ENCODE assay signal across 27 mouse cellular contexts in the genomic region with DNA sequence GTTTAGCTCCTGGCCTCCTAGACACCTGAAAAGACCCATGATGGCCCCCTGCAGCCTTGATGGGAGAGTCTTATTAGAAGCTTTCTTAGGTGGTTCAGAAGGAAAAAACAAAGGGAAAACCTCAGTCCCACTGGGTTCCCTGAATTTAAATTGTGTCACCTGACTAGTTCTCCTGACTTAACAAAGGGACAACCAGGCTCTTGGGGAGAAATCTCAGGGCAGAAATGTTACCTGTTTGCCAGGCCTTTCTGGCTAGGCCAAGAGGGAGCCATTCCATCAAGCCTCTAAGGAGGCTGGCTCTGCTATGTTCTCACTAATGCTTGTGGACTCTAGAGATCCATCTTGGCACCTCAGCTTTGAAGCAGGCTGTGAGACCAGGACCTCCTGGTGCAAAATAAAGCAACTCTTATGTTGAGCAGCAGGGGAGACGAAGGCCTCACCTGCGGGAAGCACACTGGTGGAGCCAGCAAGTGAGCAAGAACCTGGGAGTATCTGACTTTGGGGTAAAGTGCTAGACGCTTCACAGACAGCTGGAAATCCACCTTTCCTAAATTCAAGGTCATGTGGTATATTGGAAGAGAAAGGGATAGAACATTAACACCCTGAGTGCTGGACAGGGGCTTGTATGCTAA. TPM values are rescaled to one million over a fixed set of nuclear protein-coding genes. Genes with fewer than 3 reads are reported as not detected.
DNase-seq lines count a peak whose midpoint lies in the region; ATAC-seq and TF ChIP-seq lines count a peak whose summit lies in the region.
"Had no signal": no experiment of that assay in that cellular context is flagged by ENCODE, and none has a peak within 500 bp of the region (broad histone marks: within the 10 kb centered on the region; RNA-seq: fewer than 3 reads in every experiment).

No protein-coding gene starts in this region.

- H3K79me2 ChIP-seq in MEL (ENCODE audit: control insufficient read depth, insufficient read depth, low read length, poor library complexity), result no peaks in the 10 kb centered on the region

- H3K4me1 ChIP-seq in MEL (ENCODE audit: control insufficient read depth in 1 of 2, insufficient read depth in 2 of 2, low read length in 2 of 2), result no peaks in the 10 kb centered on the region
- no peaks in the 10 kb centered on the region for H3K4me1 ChIP-seq in liver, embryonic 14.5 days (replicated peaks; ENCODE audit: control insufficient read depth in 2 of 2, insufficient read depth in 2 of 2, low read length in 1 of 2)
- H3K4me1 ChIP-seq in small intestine, adult 2 months (ENCODE audit: control insufficient read depth, insufficient read depth, insufficient read length, low read length), result peaks cover 11% of the 10 kb centered on the region; the same call in 1 of the 2 replicates
- H3K4me1 ChIP-seq: forebrain, embryonic 10.5 days; heart, embryonic 15.5 days; midbrain, embryonic 15.5 days; neural tube, embryonic 15.5 days had no signal

- TF ChIP-seq POLR2A in MEL (IDR thresholded peaks at IDR 0.05; ENCODE audit: control insufficient read depth in 1 of 2, insufficient read depth in 1 of 2, low read depth in 1 of 2, low read length in 2 of 2, poor library complexity in 1 of 2), result no peak; a peak in 1 of 4 replicates
- no peak for TF ChIP-seq POLR2A in small intestine, adult 2 months (IDR thresholded peaks at IDR 0.05; ENCODE audit: low read depth, low read length)

- 78% methylated on average over 3 of the region's 3 CpGs for WGBS in liver, embryonic 14.5 days (ENCODE audit: insufficient replicate concordance)
- 45% methylated on average over 3 of the region's 3 CpGs for WGBS in small intestine, adult 2 months

- intact Hi-C loops in left cerebral cortex, adult 2 months (cut with DNase I), result no loop called here

- H3K27ac ChIP-seq in left cerebral cortex, adult 2 months, result peak overlapping the region; percentile 36; the same call in 1 of the 2 replicates
- no peak overlapping the region for H3K27ac ChIP-seq in MEL (ENCODE audit: control insufficient read depth, low read depth, low read length)
- no peak overlapping the region; the same call in 1 of the 2 replicates for H3K27ac ChIP-seq in liver, embryonic 14.5 days
- peak overlapping the region; percentile 23 for H3K27ac ChIP-seq in small intestine, adult 2 months (ENCODE audit: insufficient read depth, low read depth, low read length)
- H3K27ac ChIP-seq: forebrain, embryonic 10.5 days; gastrocnemius, adult 2 months; heart, embryonic 15.5 days; kidney, postnatal 0 days; midbrain, embryonic 15.5 days; neural tube, embryonic 15.5 days had no signal

- H3K4me2 ChIP-seq in liver, embryonic 14.5 days (ENCODE audit: low read depth), result no peak overlapping the region
- H3K4me2 ChIP-seq: heart, embryonic 15.5 days; midbrain, embryonic 15.5 days; neural tube, embryonic 15.5 days had no signal

- peaks cover 0 to 19% of the 10 kb centered on the region in 2 experiments; a peak in 3 of 4 replicates for H3K36me3 ChIP-seq in MEL (ENCODE audit: control insufficient read depth in 1 of 2, insufficient read depth in 2 of 2, low read length in 2 of 2)
- peaks cover 67% of the 10 kb centered on the region for H3K36me3 ChIP-seq in liver, embryonic 14.5 days (replicated peaks; ENCODE audit: control insufficient read depth, insufficient read depth, low read depth)
- H3K36me3 ChIP-seq in small intestine, adult 2 months (ENCODE audit: control insufficient read depth, insufficient read depth, low read length), result peaks cover 64% of the 10 kb centered on the region

- no peak for TF ChIP-seq EP300 in MEL (IDR thresholded peaks at IDR 0.05; ENCODE audit: low read depth in 1 of 2, low read length in 2 of 2)
- no peak for TF ChIP-seq EP300 in liver, embryonic 14.5 days (IDR thresholded peaks at IDR 0.05; ENCODE audit: low read depth)

- peak; percentile 5; the same call in 1 of the 2 replicates for ATAC-seq in liver, embryonic 14.5 days (ENCODE audit: insufficient read depth)
- ATAC-seq: activated CD4-positive, CD25-positive, alpha-beta regulatory T cell, adult 4 months; hindbrain, embryonic 16.5 days; midbrain, embryonic 15.5 days; Patski had no signal

- H3K9ac ChIP-seq in MEL (ENCODE audit: control insufficient read depth, low read depth, low read length, poor library complexity, severe bottlenecking), result no peak overlapping the region
- no peak overlapping the region for H3K9ac ChIP-seq in liver, embryonic 14.5 days (replicated peaks)
- H3K9ac ChIP-seq: heart, embryonic 15.5 days; midbrain, embryonic 15.5 days; neural tube, embryonic 15.5 days had no signal

- TF ChIP-seq CTCF in left cerebral cortex, adult 2 months (IDR thresholded peaks at IDR 0.05), result no peak
- TF ChIP-seq CTCF in MEL (IDR thresholded peaks at IDR 0.05 in 2 of 3, conservative IDR thresholded peaks at IDR 0.05 in 1 of 3; ENCODE audit: control insufficient read depth in 1 of 3, insufficient read depth in 1 of 3, low read depth in 2 of 3, low read length in 3 of 3, poor library complexity in 1 of 3, severe bottlenecking in 1 of 3), result no peak
- TF ChIP-seq CTCF in liver, embryonic 14.5 days (IDR thresholded peaks at IDR 0.05; ENCODE audit: low read depth), result no peak
- no peak for TF ChIP-seq CTCF in small intestine, adult 2 months (IDR thresholded peaks at IDR 0.05; ENCODE audit: extremely low read depth, insufficient read length, insufficient replicate concordance, low read depth, low read length)

- no peak for TF ChIP-seq RAD21 in MEL (IDR thresholded peaks at IDR 0.05; ENCODE audit: low read depth, low read length)

- H3K4me3 ChIP-seq in left cerebral cortex, adult 2 months, result no peak overlapping the region
- no peak overlapping the region for H3K4me3 ChIP-seq in MEL (ENCODE audit: control insufficient read depth in 1 of 2, insufficient read depth in 1 of 2, low read depth in 2 of 2, low read length in 2 of 2)
- no peak overlapping the region for H3K4me3 ChIP-seq in liver, embryonic 14.5 days (ENCODE audit: insufficient read depth in 1 of 2, low read depth in 2 of 2, low read length in 2 of 2)
- H3K4me3 ChIP-seq in small intestine, adult 2 months (ENCODE audit: low read depth, low read length), result no peak overlapping the region
- H3K4me3 ChIP-seq: forebrain, embryonic 10.5 days; gastrocnemius, adult 2 months; heart, embryonic 15.5 days; megakaryocyte, embryonic 14.5 days; midbrain, embryonic 15.5 days; neural tube, embryonic 15.5 days had no signal

- no peaks in the 10 kb centered on the region for H3K27me3 ChIP-seq in MEL (ENCODE audit: control insufficient read depth in 1 of 2, insufficient read depth in 2 of 2, low read length in 2 of 2)
- H3K27me3 ChIP-seq in liver, embryonic 14.5 days (ENCODE audit: control insufficient read depth, insufficient read depth, low read length), result no peaks in the 10 kb centered on the region
- H3K27me3 ChIP-seq in small intestine, adult 2 months (ENCODE audit: control insufficient read depth, insufficient read depth, low read length), result no peaks in the 10 kb centered on the region
- H3K27me3 ChIP-seq: heart, embryonic 15.5 days; megakaryocyte, embryonic 14.5 days; midbrain, embryonic 15.5 days; neural tube, embryonic 15.5 days; Patski had no signal

- H3K9me3 ChIP-seq in MEL (replicated peaks; ENCODE audit: insufficient read depth, low read length), result no peaks in the 10 kb centered on the region
- no peaks in the 10 kb centered on the region for H3K9me3 ChIP-seq in liver, embryonic 14.5 days (ENCODE audit: control insufficient read depth, low read length)
- H3K9me3 ChIP-seq: forebrain, embryonic 10.5 days; heart, embryonic 15.5 days; megakaryocyte, embryonic 14.5 days; midbrain, embryonic 15.5 days; neural tube, embryonic 15.5 days had no signal

- DNase-seq in left cerebral cortex, adult 2 months (ENCODE audit: extremely low spot score in 1 of 2, low spot score in 2 of 2), result no peak
- DNase-seq in left cerebral cortex, adult 11 months (ENCODE audit: low spot score), result no peak
- DNase-seq in MEL (ENCODE audit: low read depth, low spot score), result peak; percentile 45
- DNase-seq in liver, embryonic 14.5 days (ENCODE audit: low read depth in 3 of 3, low spot score in 3 of 3), result no peak
- DNase-seq in embryo, embryonic 10 days (ENCODE audit: low spot score), result no peak
- DNase-seq in frontal cortex, adult 2 months (ENCODE audit: extremely low spot score in 1 of 2, low spot score in 1 of 2), result no peak
- DNase-seq: adrenal gland, postnatal 25 days; cerebellum, adult 11 months; cerebellum, postnatal 10 days; embryo, embryonic 11 days; gastrocnemius, adult 2 months; kidney, adult 11 months; layer of hippocampus, postnatal 36 days; left cerebral cortex, postnatal 4 days; lung, postnatal 14 days; right cerebral cortex, postnatal 14 days; thymus, postnatal 4 days had no signal

TF ChIP-seq in MEL, 35 proteins besides CTCF, POLR2A, EP300 and RAD21 (continues in another document):
- peak; percentile 66; the same call in 1 of the 2 replicates for TF ChIP-seq POLR2AphosphoS2 (IDR thresholded peaks at IDR 0.05; ENCODE audit: low read length)
- TF ChIP-seq JUND (IDR thresholded peaks at IDR 0.05; ENCODE audit: low read depth, low read length), result no peak

RNA-seq across cellular contexts. Expression of gene Ttpal, which starts 15.2 kb away (rescaled TPM):
- 10 to 100 TPM; 69.9 to 81.2 TPM for total RNA-seq in left cerebral cortex, adult 2 months (2021)
- 17.1 and 20.4 TPM in 2 replicates for total RNA-seq in MEL (2012; rRNA removed)
- polyA plus RNA-seq in MEL (2012; ENCODE audit: insufficient read depth in 1 of 2, insufficient read length in 2 of 2, low read depth in 1 of 2, low replicate concordance in 2 of 2, missing spikeins in 1 of 2), result 10 to 100 TPM in 1 of 2 experiments, not detected in 1; 18.9 TPM
- polyA plus RNA-seq in liver, embryonic 14.5 days (2012; rRNA removed), result 3.4 and 5.3 TPM in 2 replicates
- polyA plus RNA-seq in liver, embryonic 14.5 days (2014; fragmentation: Nextera tagmentation; extraction: Ambion mirVana), result 10.0 and 11.5 TPM in 2 replicates
- polyA plus RNA-seq in small intestine, adult 2 months (2012; rRNA removed), result 8.3 and 16.0 TPM in 2 replicates
- 44.2 and 47.2 TPM in 2 replicates for polyA plus RNA-seq in frontal cortex, adult 2 months (2012; rRNA removed)

RNA-seq across cellular contexts. Expression of gene Serinc3, which starts 27.6 kb away (rescaled TPM):
- total RNA-seq in left cerebral cortex, adult 2 months (2021), result 100 to 1,000 TPM; 213 to 234 TPM
- 326 and 348 TPM in 2 replicates for total RNA-seq in MEL (2012; rRNA removed)
- 100 to 1,000 TPM; 637 to 650 TPM for polyA plus RNA-seq in MEL (2012; ENCODE audit: insufficient read depth in 1 of 2, insufficient read length in 2 of 2, low read depth in 1 of 2, low replicate concordance in 2 of 2, missing spikeins in 1 of 2)
- polyA plus RNA-seq in liver, embryonic 14.5 days (2012; rRNA removed), result 225 and 257 TPM in 2 replicates
- 165 TPM in 2 replicates for polyA plus RNA-seq in liver, embryonic 14.5 days (2014; fragmentation: Nextera tagmentation; extraction: Ambion mirVana)
- polyA plus RNA-seq in small intestine, adult 2 months (2012; rRNA removed), result 121 and 262 TPM in 2 replicates
- polyA plus RNA-seq in frontal cortex, adult 2 months (2012; rRNA removed), result 167 and 199 TPM in 2 replicates

RNA-seq across cellular contexts. Expression of gene Pkig, which starts 40.8 kb away (rescaled TPM):
- total RNA-seq in left cerebral cortex, adult 2 months (2021), result 100 to 1,000 TPM; 126 to 129 TPM
- total RNA-seq in MEL (2012; rRNA removed), result 74.6 and 79.5 TPM in 2 replicates
- 100 to 1,000 TPM in 1 of 2 experiments, not detected in 1; 160 TPM for polyA plus RNA-seq in MEL (2012; ENCODE audit: insufficient read depth in 1 of 2, insufficient read length in 2 of 2, low read depth in 1 of 2, low replicate concordance in 2 of 2, missing spikeins in 1 of 2)
- polyA plus RNA-seq in liver, embryonic 14.5 days (2012; rRNA removed), result 50.9 and 52.3 TPM in 2 replicates
- polyA plus RNA-seq in liver, embryonic 14.5 days (2014; fragmentation: Nextera tagmentation; extraction: Ambion mirVana), result 99.0 and 107 TPM in 2 replicates
- 82.0 and 143 TPM in 2 replicates for polyA plus RNA-seq in small intestine, adult 2 months (2012; rRNA removed)
- polyA plus RNA-seq in frontal cortex, adult 2 months (2012; rRNA removed), result 194 and 214 TPM in 2 replicates

Comparison
In these comparisons a context has a peak if more than half of its experiments do, and no peak if none do; other contexts are left out.
1. H3K27ac ChIP-seq: peak in left cerebral cortex, adult 2 months (single experiment) and small intestine, adult 2 months (single experiment); none in MEL (single experiment) and liver, embryonic 14.5 days (single experiment).